Mouse (Mus musculus) liver, embryonic 13.5 days (tissue): ENCODE measurements around the gene Unc93a. TPM values are rescaled to one million over a fixed set of nuclear protein-coding genes. Genes with fewer than 3 reads are reported as not detected.
"Not testable (repeated sequence)": the region's sequence is repeated elsewhere in the genome, so short reads cannot be mapped to it uniquely, and the experiment has no call there.

Experiments
- ATAC-seq: fragments of 200-750 bp; cut with Nextera tagmentation; 2 replicates; pipeline ENCODE4 v1.8.0; 2017; ENCODE audit warnings: low read depth, mild to moderate bottlenecking, moderate number of reproducible peaks, moderate library complexity
- DNase-seq: peaks from one replicate; pipeline ENCODE4 v3.0.0; 2022
- H3K27ac ChIP-seq: fragments of 300-500 bp; sonication (generic); 2 replicates; pipeline ENCODE4 v1.5.1; 2015; ENCODE audit warnings: moderate library complexity, mild to moderate bottlenecking, inconsistent platforms
- H3K27me3 ChIP-seq: fragments of 300-500 bp; sonication (generic); 2 replicates; pipeline ENCODE4 v1.6.1; 2015; ENCODE audit warnings: mild to moderate bottlenecking, inconsistent platforms
- H3K36me3 ChIP-seq: fragments of 300-500 bp; sonication (generic); 2 replicates; pipeline ENCODE4 v1.6.1; 2015; ENCODE audit warnings: mild to moderate bottlenecking, inconsistent platforms
- H3K4me1 ChIP-seq: fragments of 300-500 bp; sonication (generic); replicated peaks from 2 replicates; pipeline ENCODE4 v1.6.1; 2015; ENCODE audit warnings: inconsistent platforms
- H3K4me2 ChIP-seq: fragments of 300-500 bp; sonication (generic); 2 replicates; pipeline ENCODE4 v1.6.1; 2015; ENCODE audit warnings: inconsistent platforms, mild to moderate bottlenecking, moderate library complexity
- H3K4me3 ChIP-seq: fragments of 300-500 bp; sonication (generic); replicated peaks from 2 replicates; pipeline ENCODE4 v1.5.1; 2015; ENCODE audit warnings: mild to moderate bottlenecking, inconsistent platforms
- H3K9ac ChIP-seq: fragments of 300-500 bp; sonication (generic); 2 replicates; pipeline ENCODE4 v1.6.1; 2015; ENCODE audit warnings: mild to moderate bottlenecking, inconsistent platforms
- H3K9me3 ChIP-seq: fragments of 300-500 bp; sonication (generic); replicated peaks from 2 replicates; pipeline ENCODE4 v1.6.1; 2016; ENCODE audit warnings: inconsistent platforms
- WGBS: fragments of 180-500 bp; shearing (Covaris S2); methylation state at CpG from one replicate; pipeline ENCODE4 v1.1.7; 2015; ENCODE audit not compliant: insufficient replicate concordance; 5-methylcytosine and 5-hydroxymethylcytosine counted together
- polyA plus RNA-seq: library from polyadenylated mRNA; unstranded; fragments of >200 nt; fragmentation: Nextera tagmentation; extraction: Ambion mirVana; gene quantifications from 2 replicates; pipeline ENCODE4 v1.2.1, GENCODE M21; 2015

The Unc93a gene
- polyA plus RNA-seq, 1 experiment from 2014 or later = not detected

- H3K27ac ChIP-seq, H3K9me3 ChIP-seq, H3K4me1 ChIP-seq, H3K4me2 ChIP-seq, H3K9ac ChIP-seq, H3K4me3 ChIP-seq, H3K27me3 ChIP-seq, DNase-seq, H3K36me3 ChIP-seq, ATAC-seq: not testable (repeated sequence)
- WGBS = 41% methylated on average over 5 of the region's 7 CpGs
Observed at GRCm38 (mm10) chr17:13062882-13063281, 68.7 kb downstream of the Unc93a start.

DNA sequence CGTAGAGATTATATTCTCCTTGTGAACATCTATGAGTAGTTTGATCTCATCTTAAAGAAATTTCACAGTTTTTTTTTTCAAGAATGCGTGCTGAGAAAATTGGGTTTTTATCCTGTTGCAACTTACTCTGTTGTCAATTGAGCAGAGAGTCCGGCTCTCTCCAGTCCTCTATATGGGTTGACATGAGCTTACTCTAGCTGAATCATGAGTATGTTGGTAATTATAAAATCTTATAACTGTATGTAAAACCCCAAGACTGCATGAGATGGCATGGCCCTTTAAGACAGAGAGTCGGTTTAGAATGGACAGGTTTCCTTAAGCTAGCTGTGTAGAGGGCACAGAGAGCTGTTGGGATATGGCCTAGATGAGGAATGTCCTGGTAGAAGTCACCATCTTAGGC lies 70.8 kb downstream of the Unc93a start, which contains the start of gene Tcp10b:
TSS of gene Tcp10b (plus strand) at position 301 of the 400 bp plus-strand sequence.
- not testable (repeated sequence) for H3K36me3 ChIP-seq, ATAC-seq
- 67% methylated on average over 4 of the region's 4 CpGs for WGBS

More for the DNA sequence above, 70.8 kb downstream of the Unc93a start, which contains the start of gene Tcp10b:
- not testable (repeated sequence) for DNase-seq, H3K27me3 ChIP-seq, H3K4me2 ChIP-seq, H3K27ac ChIP-seq, H3K9ac ChIP-seq, H3K4me1 ChIP-seq, H3K9me3 ChIP-seq, H3K4me3 ChIP-seq

Other genes with a start within 250 kb of the Unc93a start
- 0.40 and 0.66 TPM in 2 replicates for gene Pnldc1, start 221.6 kb downstream of the Unc93a start, polyA plus RNA-seq
- gene Tcp1, start 216.1 kb downstream of the Unc93a start, polyA plus RNA-seq = 346 and 426 TPM in 2 replicates
- 184 and 197 TPM in 2 replicates for gene Mrpl18, start 215.5 kb downstream of the Unc93a start, polyA plus RNA-seq
- 1.9 and 2.6 TPM in 2 replicates for gene Acat3, start 191.2 kb downstream of the Unc93a start, polyA plus RNA-seq
- 87.7 and 104 TPM in 2 replicates for gene Acat2, start 171.1 kb downstream of the Unc93a start, polyA plus RNA-seq
- 63.4 and 69.1 TPM in 2 replicates for gene Wtap, start 137.6 kb downstream of the Unc93a start, polyA plus RNA-seq
- 146 and 149 TPM in 2 replicates for gene Sod2, start 125.0 kb downstream of the Unc93a start, polyA plus RNA-seq
- not detected in 2 replicates for gene Gpr31b, start 79.5 kb downstream of the Unc93a start, polyA plus RNA-seq
- gene Tcp10b, start 70.7 kb downstream of the Unc93a start, polyA plus RNA-seq = not detected in 2 replicates
- gene Smok2a, start 89.4 kb upstream of the Unc93a start, polyA plus RNA-seq = not detected in 2 replicates
- not detected in 2 replicates for gene Smok2b, start 98.4 kb upstream of the Unc93a start, polyA plus RNA-seq
- gene Tcp10c, start 222.8 kb upstream of the Unc93a start, polyA plus RNA-seq = not detected in 2 replicates